ENCODE assay signal across 7 mouse cellular contexts in genomic region chr17:69180905-69181559, GRCm38 (mm10).
A peak's percentile ranks its signal among the peaks of the same experiment; 100 is the strongest.
DNase-seq lines count a peak whose midpoint lies in the region; ATAC-seq and TF ChIP-seq lines count a peak whose summit lies in the region.

No protein-coding gene starts in this region.

- no peaks in the 10 kb centered on the region for H3K36me3 ChIP-seq in CH12.LX (replicated peaks in 1 of 2; ENCODE audit: control insufficient read depth in 1 of 2, insufficient read depth in 1 of 2, low read length in 1 of 2)
- no peaks in the 10 kb centered on the region for H3K36me3 ChIP-seq in intestine, embryonic 14.5 days (ENCODE audit: control insufficient read depth, insufficient read depth, low read length)
- no peaks in the 10 kb centered on the region for H3K36me3 ChIP-seq in megakaryocyte, embryonic 14.5 days (replicated peaks; ENCODE audit: low read length)

- no peak overlapping the region for H3K4me2 ChIP-seq in CH12.LX (ENCODE audit: insufficient read depth, low read depth, poor library complexity, severe bottlenecking)
- peak overlapping the region; percentile 36 for H3K4me2 ChIP-seq in intestine, embryonic 14.5 days (ENCODE audit: low read length)

- DNase-seq in CH12.LX (ENCODE audit: extremely low read depth): peak; percentile 87
- DNase-seq in gastrocnemius, postnatal 25 days: peak; percentile 36
- no peak for DNase-seq in intestine, embryonic 14.5 days (ENCODE audit: low spot score)
- no peak for DNase-seq in thymus, adult 18-20 months
- DNase-seq in adrenal gland, adult 18-20 months (ENCODE audit: low spot score in 2 of 2): no peak

- no peak for TF ChIP-seq POLR2A in CH12.LX (IDR thresholded peaks at IDR 0.05; ENCODE audit: low read depth, low read length)
- TF ChIP-seq POLR2A in bone marrow macrophage, adult 2 months (IDR thresholded peaks at IDR 0.05; ENCODE audit: borderline replicate concordance, low read depth, low read length): no peak

- in situ Hi-C loops in CH12.LX (cut with MboI; ENCODE audit: low pct_ligation_motif_present, low pct_unique_long_range_greater_than_20kb, low sequenced_read_pairs): no loop called here

- dilution Hi-C loops in CH12.LX (cut with MboI; ENCODE audit: extremely low pct_ligation_motif_present, extremely low pct_unique_long_range_greater_than_20kb, low sequenced_read_pairs): no loop called here

- no peaks in the 10 kb centered on the region for H3K27me3 ChIP-seq in CH12.LX (replicated peaks)
- H3K27me3 ChIP-seq in intestine, embryonic 14.5 days (replicated peaks; ENCODE audit: control insufficient read depth, insufficient read depth, low read length): no peaks in the 10 kb centered on the region
- H3K27me3 ChIP-seq in megakaryocyte, embryonic 14.5 days (replicated peaks): no peaks in the 10 kb centered on the region

- 0 out of 2 replicates have a peak, but pooled peaks have one; percentile 47 for ATAC-seq in intestine, embryonic 14.5 days (replicated peaks; ENCODE audit: low FRiP score, low TSS enrichment, low read depth)

- H3K4me3 ChIP-seq in CH12.LX (replicated peaks in 1 of 3; ENCODE audit: low read depth in 2 of 3, low read length in 2 of 3, poor library complexity in 1 of 3): no peak overlapping the region
- H3K4me3 ChIP-seq in bone marrow macrophage, adult 2 months (ENCODE audit: insufficient read depth, low read length): no peak overlapping the region
- no peak overlapping the region for H3K4me3 ChIP-seq in intestine, embryonic 14.5 days (ENCODE audit: low read depth, low read length)
- peak overlapping the region; percentile 18 for H3K4me3 ChIP-seq in megakaryocyte, embryonic 14.5 days (replicated peaks)

- no peaks in the 10 kb centered on the region for H3K79me2 ChIP-seq in CH12.LX (replicated peaks; ENCODE audit: control insufficient read depth, extremely low read depth, insufficient read depth, poor library complexity, severe bottlenecking)

- H3K9me3 ChIP-seq in CH12.LX (replicated peaks; ENCODE audit: low read length): peaks cover 51% of the 10 kb centered on the region
- no peaks in the 10 kb centered on the region for H3K9me3 ChIP-seq in intestine, embryonic 14.5 days (ENCODE audit: control insufficient read depth, low read length)
- peaks cover 32% of the 10 kb centered on the region for H3K9me3 ChIP-seq in megakaryocyte, embryonic 14.5 days

- no peak for TF ChIP-seq RAD21 in CH12.LX (IDR thresholded peaks at IDR 0.05; ENCODE audit: low read depth, low read length)

- TF ChIP-seq CTCF in CH12.LX (conservative IDR thresholded peaks at IDR 0.05 in 1 of 2, IDR thresholded peaks at IDR 0.05 in 1 of 2; ENCODE audit: low read depth in 2 of 2, low read length in 2 of 2): no peak
- TF ChIP-seq CTCF in bone marrow macrophage, adult 2 months (IDR thresholded peaks at IDR 0.05; ENCODE audit: low read depth, low read length): no peak

- no peak overlapping the region for H3K27ac ChIP-seq in CH12.LX (ENCODE audit: insufficient read depth, low read depth)
- H3K27ac ChIP-seq in bone marrow macrophage, adult 2 months (ENCODE audit: insufficient read depth, low read depth, low read length): peak overlapping the region; percentile 26; the same call in 1 of the 2 replicates
- peak overlapping the region; percentile 54; the same call in 1 of the 2 replicates for H3K27ac ChIP-seq in intestine, embryonic 14.5 days (ENCODE audit: low read depth)

- peak; percentile 39; the same call in 1 of the 2 replicates for TF ChIP-seq EP300 in CH12.LX (IDR thresholded peaks at IDR 0.05; ENCODE audit: low read length)

- peaks cover 0 to 27% of the 10 kb centered on the region in 2 experiments; a peak in 2 of 4 replicates for H3K4me1 ChIP-seq in CH12.LX (ENCODE audit: control insufficient read depth in 1 of 2, insufficient read depth in 2 of 2)
- 0 out of 2 replicates have a peak, but pooled peaks cover 2% of the 10 kb centered on the region for H3K4me1 ChIP-seq in bone marrow macrophage, adult 2 months (ENCODE audit: control insufficient read depth, insufficient read depth, low read length)
- H3K4me1 ChIP-seq in intestine, embryonic 14.5 days (replicated peaks; ENCODE audit: control insufficient read depth, insufficient read depth, low read length): peaks cover 19% of the 10 kb centered on the region
- H3K4me1 ChIP-seq in megakaryocyte, embryonic 14.5 days: peaks cover 7% of the 10 kb centered on the region

- WGBS in intestine, embryonic 14.5 days: 24% methylated on average over 12 of the region's 12 CpGs

- no peak overlapping the region for H3K9ac ChIP-seq in CH12.LX (ENCODE audit: insufficient read depth, low read depth)
- no peak overlapping the region for H3K9ac ChIP-seq in intestine, embryonic 14.5 days (ENCODE audit: low read length)

TF ChIP-seq in CH12.LX, 34 proteins besides CTCF, POLR2A, EP300 and RAD21:
- TF ChIP-seq ETS1 (conservative IDR thresholded peaks at IDR 0.05; ENCODE audit: low read depth, low read length): peak; percentile 86
- no peak for TF ChIP-seq KAT2A (IDR thresholded peaks at IDR 0.05; ENCODE audit: insufficient replicate concordance, low read length)
- no peak for TF ChIP-seq CHD2 (IDR thresholded peaks at IDR 0.05; ENCODE audit: low read length)
- no peak for TF ChIP-seq ELF1 (IDR thresholded peaks at IDR 0.05; ENCODE audit: low read depth, low read length)
- TF ChIP-seq JUN (IDR thresholded peaks at IDR 0.05; ENCODE audit: insufficient read depth, low read depth, low read length): no peak
- TF ChIP-seq PAX5 (IDR thresholded peaks at IDR 0.05; ENCODE audit: low read length): no peak
- TF ChIP-seq E2F4 (IDR thresholded peaks at IDR 0.05; ENCODE audit: insufficient replicate concordance, low read depth, low read length): no peak
- TF ChIP-seq MAFK (IDR thresholded peaks at IDR 0.05; ENCODE audit: insufficient replicate concordance, low read length): peak; percentile 54; the same call in 1 of the 2 replicates
- no peak for TF ChIP-seq ZNF384 (IDR thresholded peaks at IDR 0.05; ENCODE audit: low read depth, low read length)
- TF ChIP-seq BHLHE40 (IDR thresholded peaks at IDR 0.05; ENCODE audit: low read depth, low read length): peak; percentile 95
- no peak for TF ChIP-seq MAX (IDR thresholded peaks at IDR 0.05; ENCODE audit: low read length)
- no peak for TF ChIP-seq MEF2A (IDR thresholded peaks at IDR 0.05; ENCODE audit: borderline replicate concordance, low read depth, low read length)
- TF ChIP-seq MAZ (IDR thresholded peaks at IDR 0.05; ENCODE audit: low read depth, low read length): no peak
- no peak for TF ChIP-seq MXI1 (IDR thresholded peaks at IDR 0.05; ENCODE audit: low read depth, low read length)
- no peak for TF ChIP-seq USF1 (IDR thresholded peaks at IDR 0.05; ENCODE audit: low read depth, low read length)
- 0 out of 2 replicates have a peak, but pooled peaks have one; percentile 25 for TF ChIP-seq HCFC1 (IDR thresholded peaks at IDR 0.05; ENCODE audit: low read depth, low read length)
- no peak for TF ChIP-seq ZKSCAN1 (IDR thresholded peaks at IDR 0.05; ENCODE audit: borderline replicate concordance, low read depth, low read length)
- TF ChIP-seq RCOR1 (conservative IDR thresholded peaks at IDR 0.05; ENCODE audit: low read depth, low read length): no peak
- TF ChIP-seq JUND (conservative IDR thresholded peaks at IDR 0.05; ENCODE audit: low read depth, low read length): no peak

Comparison
In these comparisons a context has a peak if more than half of its experiments do, and no peak if none do; other contexts are left out.
1. DNase-seq: peak in CH12.LX (single experiment) and gastrocnemius, postnatal 25 days (single experiment); none in intestine, embryonic 14.5 days (single experiment), thymus, adult 18-20 months (0 of 2) and adrenal gland, adult 18-20 months (0 of 2).